Mouse (Mus musculus) CH12.LX (cell line): Measurements from ENCODE around the gene 1700113H08Rik.

Experiments used
- BHLHE40 ChIP-seq: IDR thresholded peaks from 2 replicates; pipeline ENCODE4 v1.6.1; 2011; ENCODE audit warnings: mild to moderate bottlenecking, low read depth, low read length, improper control_type of control experiment
- CTCF ChIP-seq, 2 experiments: IDR thresholded peaks in 1 of 2; conservative IDR thresholded peaks in 1 of 2; 2 replicates each; pipeline ENCODE4 v1.5.1; 2011 to 2012; ENCODE audit warnings: low read depth in 2 of 2, low read length in 2 of 2, improper control_type of control experiment in 1 of 2, inconsistent platforms in 1 of 2, mild to moderate bottlenecking in 1 of 2, moderate library complexity in 1 of 2
- POLR2A ChIP-seq: IDR thresholded peaks from 2 replicates; pipeline ENCODE4 v1.6.1; 2011; ENCODE audit warnings: low read depth, mild to moderate bottlenecking, improper control_type of control experiment, low read length
- POLR2AphosphoS2 ChIP-seq: IDR thresholded peaks from 2 replicates; pipeline ENCODE4 v1.6.1; 2011; ENCODE audit warnings: low read depth, low read length, improper control_type of control experiment
- RAD21 ChIP-seq: IDR thresholded peaks from 2 replicates; pipeline ENCODE4 v1.6.1; 2011; ENCODE audit warnings: low read depth, mild to moderate bottlenecking, low read length, improper control_type of control experiment, moderate library complexity
- RCOR1 ChIP-seq: conservative IDR thresholded peaks from 2 replicates; pipeline ENCODE4 v1.6.1; 2012; ENCODE audit warnings: low read depth, mild to moderate bottlenecking, inconsistent platforms, low read length, improper control_type of control experiment
- SMC3 ChIP-seq: IDR thresholded peaks from 2 replicates; pipeline ENCODE4 v1.6.1; 2011; ENCODE audit warnings: low read depth, low read length, improper control_type of control experiment
- TBP ChIP-seq: conservative IDR thresholded peaks from 2 replicates; pipeline ENCODE4 v1.6.1; 2011; ENCODE audit warnings: low read depth, low read length, improper control_type of control experiment
- ZKSCAN1 ChIP-seq: IDR thresholded peaks from 2 replicates; pipeline ENCODE4 v1.6.1; 2012; ENCODE audit warnings: low read depth, inconsistent platforms, low read length, improper control_type of control experiment, borderline replicate concordance

DNA sequence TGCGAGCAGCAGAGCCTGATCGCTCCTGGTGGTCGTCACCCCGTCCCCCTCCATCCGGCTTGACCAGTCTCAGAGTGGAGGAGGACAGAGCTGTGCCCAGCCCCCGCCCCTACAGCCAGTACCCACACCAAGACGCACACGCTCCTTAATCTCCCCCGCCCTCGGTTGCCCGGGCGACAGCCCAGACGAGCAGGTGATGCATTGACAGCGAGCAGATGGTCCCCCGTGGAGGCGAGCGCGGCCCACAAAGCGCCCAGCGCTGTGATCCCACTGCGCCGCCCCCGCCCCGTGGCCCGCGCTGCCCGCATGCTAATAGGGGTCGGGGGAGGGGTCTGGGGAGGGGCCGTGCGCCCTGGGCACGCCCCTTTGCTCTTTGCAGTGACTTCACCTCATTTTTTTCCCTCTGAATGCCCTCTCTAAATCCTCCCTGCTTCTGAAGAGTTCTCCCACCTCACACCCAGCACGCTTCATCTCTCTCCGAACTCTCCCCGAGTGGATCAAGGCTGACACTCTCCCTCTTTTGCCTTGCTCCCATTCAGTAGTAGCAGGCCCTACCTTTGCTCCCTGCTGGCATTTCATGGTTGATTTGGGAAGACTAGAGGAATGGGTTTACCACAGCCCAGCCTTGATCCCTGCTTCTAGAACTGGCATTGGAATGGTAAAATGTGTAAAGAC, 543 bp downstream of the 1700113H08Rik start:
- TF ChIP-seq CTCF (conservative IDR thresholded peaks at IDR 0.05 in 1 of 2, IDR thresholded peaks at IDR 0.05 in 1 of 2; ENCODE audit: low read depth in 2 of 2, low read length in 2 of 2): no peak
- no peak for TF ChIP-seq RAD21
- no peak for TF ChIP-seq RCOR1
- TF ChIP-seq BHLHE40: no peak
- no peak for TF ChIP-seq SMC3
- no peak for TF ChIP-seq TBP
- no peak for TF ChIP-seq POLR2A
- TF ChIP-seq ZKSCAN1: no peak
- TF ChIP-seq POLR2AphosphoS2: no peak
